In the genomic region with DNA sequence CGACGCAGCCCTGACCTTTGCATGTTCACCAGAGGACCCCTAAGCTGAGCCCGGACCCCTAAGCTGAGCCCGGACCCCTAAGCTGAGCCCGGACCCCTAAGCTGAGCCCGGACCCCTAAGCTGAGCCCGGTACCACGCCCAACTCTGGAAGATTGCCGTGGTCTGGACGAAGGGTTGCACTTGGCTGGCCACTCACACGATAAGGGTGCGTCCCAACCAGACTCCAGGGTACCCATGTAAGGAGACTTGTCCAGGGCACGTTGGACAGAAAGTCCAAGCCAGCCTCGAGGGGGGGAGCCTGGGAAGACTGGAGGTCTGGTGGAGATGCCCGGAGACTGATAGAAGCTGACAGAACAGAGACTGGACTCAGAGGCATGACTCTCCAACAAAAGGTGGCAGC, we compare ENCODE assay signal across 8 mouse cellular contexts. TPM values are rescaled to one million over a fixed set of nuclear protein-coding genes. Genes with fewer than 3 reads are reported as not detected.
DNase-seq lines count a peak whose midpoint lies in the region; ATAC-seq and TF ChIP-seq lines count a peak whose summit lies in the region.

No protein-coding gene starts in this region.

- no peak for TF ChIP-seq POLR2A in testis, adult 2 months (IDR thresholded peaks at IDR 0.05; ENCODE audit: control insufficient read depth, low read depth, low read length)
- no peak for TF ChIP-seq POLR2A in heart, adult 2 months (IDR thresholded peaks at IDR 0.05; ENCODE audit: insufficient read depth, low read depth, low read length)

- H3K79me2 ChIP-seq in heart, adult 2 months (replicated peaks; ENCODE audit: control insufficient read depth, insufficient read depth, low read length), result no peaks in the 10 kb centered on the region

- DNase-seq in testis, postnatal 10 days (ENCODE audit: low spot score), result no peak
- peak in 1 of 2 experiments; percentile 25 for DNase-seq in heart, adult 2 months
- DNase-seq in liver, embryonic 13.5 days, result no peak
- no peak for DNase-seq in ovary, postnatal 14 days (ENCODE audit: low spot score)
- DNase-seq in retina, postnatal 1 day, result no peak
- DNase-seq in kidney, postnatal 10 days, result no peak

- no peak overlapping the region for H3K27ac ChIP-seq in testis, adult 2 months (ENCODE audit: control insufficient read depth, insufficient read depth, low read depth, low read length)
- no peak overlapping the region for H3K27ac ChIP-seq in heart, adult 2 months
- H3K27ac ChIP-seq in liver, embryonic 13.5 days, result no peak overlapping the region
- H3K27ac ChIP-seq in stomach, embryonic 15.5 days, result no peak overlapping the region

- H3K4me3 ChIP-seq in testis, adult 2 months (ENCODE audit: control insufficient read depth, low read depth, low read length), result peak overlapping the region; percentile 84
- H3K4me3 ChIP-seq in heart, adult 2 months, result peak overlapping the region; percentile 71
- peak overlapping the region; percentile 62; the same call in 1 of the 2 replicates for H3K4me3 ChIP-seq in liver, embryonic 13.5 days (replicated peaks)
- peak overlapping the region; percentile 50 for H3K4me3 ChIP-seq in stomach, embryonic 15.5 days (replicated peaks)

- TF ChIP-seq CTCF in testis, adult 2 months (IDR thresholded peaks at IDR 0.05; ENCODE audit: control insufficient read depth, insufficient read depth, insufficient replicate concordance, low read depth, low read length), result no peak
- no peak for TF ChIP-seq CTCF in heart, adult 2 months (IDR thresholded peaks at IDR 0.05)

- H3K4me1 ChIP-seq in testis, adult 2 months (ENCODE audit: control insufficient read depth, insufficient read depth, low read length), result peaks cover 9% of the 10 kb centered on the region
- H3K4me1 ChIP-seq in heart, adult 2 months (ENCODE audit: control insufficient read depth, insufficient read depth, low read length), result peaks cover 1% of the 10 kb centered on the region; the same call in 1 of the 2 replicates
- H3K4me1 ChIP-seq in liver, embryonic 13.5 days (replicated peaks), result peaks cover 35% of the 10 kb centered on the region
- peaks cover 10% of the 10 kb centered on the region; the same call in 1 of the 2 replicates for H3K4me1 ChIP-seq in stomach, embryonic 15.5 days

- peak overlapping the region; percentile 88 for H3K4me2 ChIP-seq in liver, embryonic 13.5 days
- H3K4me2 ChIP-seq in stomach, embryonic 15.5 days, result peak overlapping the region; percentile 93

- no peaks in the 10 kb centered on the region for H3K9me3 ChIP-seq in liver, embryonic 13.5 days (replicated peaks)
- H3K9me3 ChIP-seq in stomach, embryonic 15.5 days, result no peaks in the 10 kb centered on the region

- H3K9ac ChIP-seq in heart, adult 2 months (ENCODE audit: low read depth, low read length), result no peak overlapping the region
- no peak overlapping the region for H3K9ac ChIP-seq in liver, embryonic 13.5 days
- H3K9ac ChIP-seq in stomach, embryonic 15.5 days, result no peak overlapping the region

- no peak for TF ChIP-seq EP300 in heart, adult 2 months (IDR thresholded peaks at IDR 0.05; ENCODE audit: insufficient read depth, low read depth, low read length)

- no peak for ATAC-seq in liver, embryonic 13.5 days (ENCODE audit: low read depth)
- no peak for ATAC-seq in stomach, embryonic 15.5 days (ENCODE audit: insufficient read depth, low FRiP score, low read depth)

- no peaks in the 10 kb centered on the region for H3K27me3 ChIP-seq in testis, adult 2 months (ENCODE audit: control insufficient read depth, insufficient read depth, low read length)
- H3K27me3 ChIP-seq in heart, adult 2 months (ENCODE audit: control insufficient read depth, insufficient read depth, low read length), result no peaks in the 10 kb centered on the region
- H3K27me3 ChIP-seq in liver, embryonic 13.5 days, result peaks cover 84% of the 10 kb centered on the region
- peaks cover 17% of the 10 kb centered on the region for H3K27me3 ChIP-seq in stomach, embryonic 15.5 days (replicated peaks)

- no peaks in the 10 kb centered on the region for H3K36me3 ChIP-seq in testis, adult 2 months (ENCODE audit: control insufficient read depth, insufficient read depth, low read length)
- no peaks in the 10 kb centered on the region for H3K36me3 ChIP-seq in heart, adult 2 months (ENCODE audit: control insufficient read depth, insufficient read depth, low read length)
- H3K36me3 ChIP-seq in liver, embryonic 13.5 days, result no peaks in the 10 kb centered on the region
- H3K36me3 ChIP-seq in stomach, embryonic 15.5 days, result no peaks in the 10 kb centered on the region

- intact Hi-C loops in heart, adult 2 months (cut with DNase I), result no loop called here

- 19% methylated on average over 15 of the region's 15 CpGs for WGBS in heart, adult 2 months
- 23% methylated on average over 15 of the region's 15 CpGs for WGBS in liver, embryonic 13.5 days (ENCODE audit: insufficient replicate concordance)
- 31% methylated on average over 15 of the region's 15 CpGs for WGBS in stomach, embryonic 15.5 days

RNA-seq across cellular contexts. Expression of gene Eva1c, which starts 5.2 kb away (rescaled TPM):
- 40.0 and 43.5 TPM in 2 replicates for polyA plus RNA-seq in testis, adult 2 months (2012; rRNA removed)
- total RNA-seq in heart, adult 2 months (2021), result 1 to 10 TPM; 1.3 to 2.1 TPM
- polyA plus RNA-seq in heart, adult 2 months (2012; rRNA removed), result 0.92 and 1.6 TPM in 2 replicates
- polyA plus RNA-seq in liver, embryonic 13.5 days (2015; fragmentation: Nextera tagmentation; extraction: Ambion mirVana), result 0.25 and 0.31 TPM in 2 replicates
- polyA plus RNA-seq in stomach, embryonic 15.5 days (2015; fragmentation: Nextera tagmentation; extraction: Ambion mirVana), result 1.7 and 1.9 TPM in 2 replicates

RNA-seq across cellular contexts. Expression of gene Urb1, which starts 21.5 kb away (rescaled TPM):
- polyA plus RNA-seq in testis, adult 2 months (2012; rRNA removed), result 20.0 and 21.1 TPM in 2 replicates
- total RNA-seq in heart, adult 2 months (2021), result 1 to 10 TPM; 5.5 to 6.1 TPM
- 2.6 and 3.0 TPM in 2 replicates for polyA plus RNA-seq in heart, adult 2 months (2012; rRNA removed)
- 4.7 and 7.5 TPM in 2 replicates for polyA plus RNA-seq in liver, embryonic 13.5 days (2015; fragmentation: Nextera tagmentation; extraction: Ambion mirVana)
- 6.4 and 9.0 TPM in 2 replicates for polyA plus RNA-seq in stomach, embryonic 15.5 days (2015; fragmentation: Nextera tagmentation; extraction: Ambion mirVana)

Comparison
In these comparisons a context has a peak if more than half of its experiments do, and no peak if none do; other contexts are left out.
1. RNA of gene Eva1c, which starts 5.2 kb away (polyA plus RNA-seq): 40.0 to 43.5 TPM in testis, adult 2 months; 1.7 to 1.9 TPM in stomach, embryonic 15.5 days, 0.92 to 1.6 TPM in heart, adult 2 months and 0.25 to 0.31 TPM in liver, embryonic 13.5 days; every median in the first group is over 10 times any median in the second.
2. Peak in every context shown above with its lines, with median percentiles within 50 percentile points of each other: H3K4me3 ChIP-seq.